Mouse (Mus musculus): Measurements from ENCODE around the gene Fntb.

DNA sequence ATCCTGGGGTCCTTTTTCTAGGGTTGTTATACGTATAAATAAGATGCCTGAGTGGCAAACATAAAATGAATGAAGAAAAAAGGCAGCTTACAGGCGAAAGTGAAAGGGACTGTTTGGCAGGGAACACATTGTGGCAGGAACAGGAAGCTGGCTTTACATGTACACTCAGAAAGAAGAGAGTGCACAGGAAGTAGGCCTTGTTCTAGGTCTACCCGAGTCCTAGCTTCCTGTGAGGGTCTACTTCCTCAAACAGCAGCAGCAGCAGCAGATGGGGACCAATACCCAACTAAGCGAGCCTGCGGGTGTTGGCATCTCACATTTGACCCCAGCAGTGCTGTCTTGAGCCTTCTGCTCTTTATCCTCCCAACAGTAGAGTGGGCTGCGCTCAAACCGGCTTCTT lies 121.4 kb downstream of the Fntb start:
- TF ChIP-seq GATA1 (IDR thresholded peaks at IDR 0.05; ENCODE audit: borderline replicate concordance, low read length) = no peak
- no peak for TF ChIP-seq POLR2AphosphoS5 (IDR thresholded peaks at IDR 0.05; ENCODE audit: insufficient replicate concordance, low read depth, low read length)
- no peak for TF ChIP-seq CTCF (IDR thresholded peaks at IDR 0.05; ENCODE audit: low read depth, low read length)
- TF ChIP-seq GATA2 (IDR thresholded peaks at IDR 0.05; ENCODE audit: borderline replicate concordance, low read depth, low read length) = no peak
- TF ChIP-seq TAL1 (conservative IDR thresholded peaks at IDR 0.05; ENCODE audit: low read depth, low read length) = no peak
